Mouse (Mus musculus): ENCODE results near the gene Atp6v1f. TPM values are rescaled to one million over a fixed set of nuclear protein-coding genes. Genes with fewer than 3 reads are reported as not detected.

The Atp6v1f gene
- polyA plus RNA-seq, 1 experiment: 385 TPM

DNA sequence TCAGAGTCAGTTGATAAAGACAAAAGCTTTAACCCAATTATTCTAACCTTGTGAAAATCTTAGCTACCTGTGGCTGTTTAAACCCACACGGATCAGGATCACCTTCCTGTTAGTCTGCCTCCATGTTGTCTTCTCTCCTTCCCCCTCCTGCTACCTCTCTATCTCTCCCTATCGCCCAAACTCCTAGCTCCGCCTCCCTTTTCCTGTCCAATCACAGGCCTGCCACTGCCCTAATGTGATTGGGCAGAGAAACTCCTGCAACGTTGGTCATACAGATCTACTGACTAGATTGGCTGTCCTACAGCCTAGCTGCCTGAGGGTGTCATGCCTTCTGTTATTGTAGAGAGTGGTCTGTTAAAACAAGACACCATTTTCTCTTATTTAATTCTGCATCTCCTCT is 17.7 kb upstream of the Atp6v1f start:
- no peak overlapping the region for H3K4me3 ChIP-seq (replicated peaks)
- no peaks in the 10 kb centered on the region; the same call in 1 of the 2 replicates for H3K4me1 ChIP-seq
- no peaks in the 10 kb centered on the region for H3K36me3 ChIP-seq (replicated peaks; ENCODE audit: low read length)
- TF ChIP-seq GATA1 (IDR thresholded peaks at IDR 0.05; ENCODE audit: borderline replicate concordance, low read length): no peak
- TF ChIP-seq FLI1 (IDR thresholded peaks at IDR 0.05; ENCODE audit: low read length): no peak
- peaks cover 88% of the 10 kb centered on the region for H3K27me3 ChIP-seq (replicated peaks)
- H3K9me3 ChIP-seq: peaks cover 4% of the 10 kb centered on the region; the same call in 1 of the 2 replicates

DNA sequence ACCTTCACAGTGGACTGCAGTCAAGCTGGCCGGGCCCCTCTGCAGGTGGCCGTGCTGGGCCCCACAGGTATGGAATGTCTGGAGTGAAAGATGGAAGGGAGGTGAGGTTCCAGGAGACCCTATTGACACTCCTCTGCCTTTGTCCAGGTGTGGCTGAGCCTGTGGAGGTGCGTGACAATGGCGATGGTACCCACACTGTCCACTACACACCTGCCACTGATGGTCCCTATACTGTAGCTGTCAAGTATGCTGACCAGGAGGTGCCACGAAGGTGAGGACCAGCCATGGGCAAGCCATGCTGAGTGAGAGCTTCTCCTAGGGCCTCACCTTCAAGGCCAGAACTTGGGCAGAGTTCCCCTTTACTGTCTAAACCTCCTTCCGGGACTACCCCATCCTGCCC is 16.9 kb upstream of the Atp6v1f start:
- Histone ChIP-seq H3K36me3 (replicated peaks; ENCODE audit: low read length) (no peaks in the 10 kb centered on the region), H3K4me3 (replicated peaks) (no peak overlapping the region), H3K27me3 (replicated peaks) (peaks cover 88% of the 10 kb centered on the region), H3K9me3 (peaks cover 4% of the 10 kb centered on the region; the same call in 1 of the 2 replicates), H3K4me1 (no peaks in the 10 kb centered on the region; the same call in 1 of the 2 replicates)
- TF ChIP-seq GATA1 (IDR thresholded peaks at IDR 0.05; ENCODE audit: borderline replicate concordance, low read length) (no peak), FLI1 (IDR thresholded peaks at IDR 0.05; ENCODE audit: low read length) (no peak)

DNA sequence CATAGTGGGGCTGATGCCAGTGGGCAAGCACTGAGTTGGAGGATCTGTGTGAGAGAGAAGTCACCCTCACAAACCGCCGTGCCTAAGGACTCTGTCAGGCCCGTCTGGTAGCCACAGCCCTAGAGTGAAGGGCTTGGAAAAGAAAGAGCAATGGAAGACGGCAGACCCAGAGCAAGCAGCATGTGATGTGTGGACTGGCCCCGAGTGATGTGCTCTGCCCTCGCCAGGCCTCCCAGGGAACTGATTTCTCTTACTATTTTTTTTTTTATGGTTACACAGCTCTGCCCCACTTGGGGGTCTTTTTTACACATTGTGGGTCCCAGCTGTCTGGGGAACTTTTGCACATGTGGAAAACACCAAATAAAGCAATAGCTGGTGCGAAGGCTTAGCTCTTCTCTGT is 6.0 kb upstream of the Atp6v1f start:
- Histone ChIP-seq H3K4me1 (peaks cover 8% of the 10 kb centered on the region), H3K9me3 (no peaks in the 10 kb centered on the region), H3K36me3 (replicated peaks; ENCODE audit: low read length) (no peaks in the 10 kb centered on the region), H3K27me3 (replicated peaks) (peaks cover 57% of the 10 kb centered on the region), H3K4me3 (replicated peaks) (no peak overlapping the region)
- TF ChIP-seq GATA1 (IDR thresholded peaks at IDR 0.05; ENCODE audit: borderline replicate concordance, low read length) (no peak), FLI1 (IDR thresholded peaks at IDR 0.05; ENCODE audit: low read length) (no peak)

DNA sequence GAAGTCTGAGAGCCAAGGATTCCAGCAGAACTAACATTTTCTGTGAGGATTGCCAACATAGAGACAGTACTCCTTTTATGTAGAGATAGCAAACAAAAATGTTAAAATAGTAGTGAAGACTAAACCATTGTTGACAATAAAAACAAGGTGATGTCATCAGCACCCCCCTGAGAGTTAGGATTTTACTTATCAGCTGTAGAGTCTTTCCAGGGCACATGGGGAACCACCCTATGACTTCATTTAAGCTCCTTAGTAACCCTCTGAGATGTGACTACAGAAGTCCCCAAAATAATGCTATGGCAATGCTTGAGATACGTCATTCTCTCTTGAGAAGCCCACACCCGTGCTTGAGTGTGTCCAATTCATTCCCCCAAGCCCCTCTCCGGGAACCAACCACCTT is 4.1 kb upstream of the Atp6v1f start:
- no peaks in the 10 kb centered on the region for H3K9me3 ChIP-seq
- peaks cover 40% of the 10 kb centered on the region for H3K27me3 ChIP-seq (replicated peaks)
- no peak overlapping the region for H3K4me3 ChIP-seq (replicated peaks)
- peaks cover 6% of the 10 kb centered on the region for H3K4me1 ChIP-seq
- H3K36me3 ChIP-seq (replicated peaks; ENCODE audit: low read length): no peaks in the 10 kb centered on the region
- TF ChIP-seq GATA1 (IDR thresholded peaks at IDR 0.05; ENCODE audit: borderline replicate concordance, low read length) (no peak), FLI1 (IDR thresholded peaks at IDR 0.05; ENCODE audit: low read length) (no peak)

DNA sequence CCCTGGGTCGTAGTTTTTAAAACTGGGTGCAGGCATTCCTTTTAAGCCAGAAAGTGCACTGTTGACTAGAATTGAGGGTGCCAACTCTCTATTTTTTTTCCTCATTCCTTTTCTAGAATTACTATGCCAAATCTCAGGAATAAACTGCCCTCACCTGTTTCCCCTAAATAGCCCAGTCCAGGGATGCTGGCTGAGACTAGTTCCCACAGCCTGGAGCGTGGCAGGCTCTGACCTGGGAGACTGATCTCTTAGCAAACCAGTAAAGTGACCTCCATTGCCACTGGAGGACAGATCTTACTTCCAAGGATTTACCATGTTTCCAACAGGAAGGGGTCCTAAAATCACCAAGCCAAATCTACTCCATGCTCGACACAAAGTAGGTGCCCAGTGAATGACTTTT is 1.3 kb downstream of the Atp6v1f start:
- Histone ChIP-seq H3K9me3 (no peaks in the 10 kb centered on the region), H3K4me3 (replicated peaks) (peak overlapping the region; percentile 92), H3K27me3 (replicated peaks) (peaks cover 5% of the 10 kb centered on the region), H3K4me1 (peaks cover 18% of the 10 kb centered on the region), H3K36me3 (replicated peaks; ENCODE audit: low read length) (peaks cover 40% of the 10 kb centered on the region)
- no peak for TF ChIP-seq FLI1 (IDR thresholded peaks at IDR 0.05; ENCODE audit: low read length)
- no peak for TF ChIP-seq GATA1 (IDR thresholded peaks at IDR 0.05; ENCODE audit: borderline replicate concordance, low read length)

DNA sequence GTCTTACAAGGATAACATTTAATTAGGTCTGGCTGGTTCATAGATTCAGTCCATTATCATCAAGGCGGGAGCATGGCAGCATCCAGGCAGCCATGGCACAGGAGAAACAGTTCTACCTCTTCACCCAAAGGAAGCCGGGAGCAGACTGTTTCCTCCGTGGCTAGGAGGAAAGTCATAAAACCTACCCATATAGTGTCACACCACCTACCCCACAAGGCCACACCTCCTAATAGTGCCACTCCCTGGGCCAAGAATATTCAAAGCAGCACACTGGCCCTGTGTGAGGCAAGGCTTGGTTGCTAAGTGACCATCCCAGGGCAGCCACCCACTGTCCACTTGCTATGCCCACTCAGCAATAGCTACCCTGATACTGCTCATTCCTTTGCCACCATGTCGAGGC is 3.6 kb downstream of the Atp6v1f start, which contains the start of gene Atp6v1fnb:
Gene Atp6v1fnb, plus strand, starts transcription at position 301 of the 400 bp plus-strand sequence.
- peaks cover 26% of the 10 kb centered on the region for H3K4me1 ChIP-seq
- H3K36me3 ChIP-seq (replicated peaks; ENCODE audit: low read length): peaks cover 40% of the 10 kb centered on the region
- TF ChIP-seq FLI1 (IDR thresholded peaks at IDR 0.05; ENCODE audit: low read length) (no peak), GATA1 (IDR thresholded peaks at IDR 0.05; ENCODE audit: borderline replicate concordance, low read length) (no peak)
- H3K27me3 ChIP-seq (replicated peaks): peaks cover 12% of the 10 kb centered on the region
- H3K4me3 ChIP-seq (replicated peaks): no peak within 1 kb of the TSS
- no peaks in the 10 kb centered on the region for H3K9me3 ChIP-seq

DNA sequence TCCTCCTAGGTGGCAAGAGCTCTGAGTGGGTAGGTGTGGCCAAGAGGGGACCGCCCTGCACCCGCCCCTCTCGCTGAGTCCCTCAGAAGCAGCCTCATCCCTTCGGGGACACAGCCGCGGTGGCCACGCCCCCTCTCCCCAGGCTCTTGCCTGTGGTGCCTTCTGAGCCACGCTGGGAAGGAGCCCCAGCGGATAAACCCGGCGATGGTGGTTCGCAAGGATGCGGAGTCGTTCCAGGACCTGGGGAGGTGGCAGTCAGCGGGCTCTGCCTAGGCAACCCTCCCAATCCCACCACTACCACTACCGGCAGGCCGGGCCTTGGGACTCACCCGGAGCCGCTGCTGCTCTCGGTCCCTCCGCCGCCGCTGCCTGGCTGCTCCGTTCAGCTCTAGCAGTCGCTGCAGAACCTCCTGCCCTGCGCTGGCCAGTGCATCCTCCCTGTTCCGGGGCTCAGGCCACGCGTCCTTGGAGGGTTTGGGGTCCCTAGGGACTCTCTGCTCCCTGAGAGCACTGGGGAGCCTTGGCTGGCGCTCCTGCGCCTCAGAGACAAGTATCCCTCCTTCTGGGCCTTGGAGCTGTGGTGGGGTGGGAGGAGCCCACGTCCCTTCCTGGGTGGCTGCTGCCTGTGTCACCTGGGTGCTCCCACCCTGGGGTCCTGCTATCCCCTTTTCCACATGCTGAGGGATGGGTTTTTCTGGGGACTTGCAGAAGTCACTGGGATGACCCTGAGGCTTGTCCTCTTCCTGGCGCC is 6.6 kb downstream of the Atp6v1f start:
- peaks cover 18% of the 10 kb centered on the region for H3K4me1 ChIP-seq
- H3K9me3 ChIP-seq: 0 out of 2 replicates have a peak, but pooled peaks cover 1% of the 10 kb centered on the region
- H3K27me3 ChIP-seq (replicated peaks): peaks cover 41% of the 10 kb centered on the region
- H3K36me3 ChIP-seq (replicated peaks; ENCODE audit: low read length): peaks cover 36% of the 10 kb centered on the region
- H3K4me3 ChIP-seq (replicated peaks): peak overlapping the region; percentile 92
- TF ChIP-seq GATA1 (IDR thresholded peaks at IDR 0.05; ENCODE audit: borderline replicate concordance, low read length) (no peak), FLI1 (IDR thresholded peaks at IDR 0.05; ENCODE audit: low read length) (no peak)

DNA sequence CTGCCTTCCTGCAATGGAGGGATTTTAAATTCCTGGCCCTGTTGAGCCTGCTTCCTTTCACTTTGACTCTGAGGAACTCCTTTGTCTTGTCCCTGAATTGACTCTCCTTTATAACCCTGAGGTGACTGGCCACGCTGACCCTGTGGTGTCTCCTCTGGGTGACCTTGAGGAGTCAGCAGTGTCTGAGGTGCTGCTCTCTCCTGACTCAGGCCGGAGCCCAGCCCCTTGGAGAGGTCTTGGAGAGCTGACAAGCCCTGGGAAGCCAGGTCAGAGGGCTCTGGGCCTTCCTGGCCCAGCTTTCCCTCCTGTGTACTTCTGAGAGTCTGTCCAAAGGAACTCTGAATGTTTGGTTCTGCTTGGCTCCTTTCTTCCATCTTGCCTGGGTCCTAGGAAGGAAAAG is 7.2 kb downstream of the Atp6v1f start:
- Histone ChIP-seq H3K36me3 (replicated peaks; ENCODE audit: low read length) (peaks cover 30% of the 10 kb centered on the region), H3K4me3 (replicated peaks) (peak overlapping the region; percentile 92), H3K4me1 (peaks cover 16% of the 10 kb centered on the region), H3K9me3 (0 out of 2 replicates have a peak, but pooled peaks cover 4% of the 10 kb centered on the region), H3K27me3 (replicated peaks) (peaks cover 46% of the 10 kb centered on the region)
- TF ChIP-seq FLI1 (IDR thresholded peaks at IDR 0.05; ENCODE audit: low read length): no peak
- no peak for TF ChIP-seq GATA1 (IDR thresholded peaks at IDR 0.05; ENCODE audit: borderline replicate concordance, low read length)

DNA sequence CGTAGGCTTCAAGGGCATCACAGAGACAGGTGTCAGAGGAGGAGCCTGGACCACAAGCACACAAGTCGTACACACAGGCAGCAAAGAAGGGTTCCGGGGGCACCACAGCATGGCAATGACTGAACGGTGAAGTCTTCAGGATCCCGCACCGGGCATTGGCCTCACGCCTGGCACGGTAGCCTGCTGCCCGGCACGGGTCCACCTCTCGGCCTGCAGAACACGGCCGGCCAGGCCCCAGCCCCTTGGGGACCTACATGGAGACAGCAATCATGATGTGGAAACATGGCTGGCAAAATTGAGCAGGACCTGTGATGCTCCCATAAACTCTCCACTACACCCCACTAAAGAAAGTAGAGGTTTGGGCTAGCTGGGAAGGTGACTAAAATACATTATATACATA is 15.2 kb downstream of the Atp6v1f start:
- TF ChIP-seq GATA1 (IDR thresholded peaks at IDR 0.05; ENCODE audit: borderline replicate concordance, low read length): no peak
- TF ChIP-seq FLI1 (IDR thresholded peaks at IDR 0.05; ENCODE audit: low read length): no peak
- 0 out of 2 replicates have a peak, but pooled peaks cover 4% of the 10 kb centered on the region for H3K9me3 ChIP-seq
- no peaks in the 10 kb centered on the region for H3K36me3 ChIP-seq (replicated peaks; ENCODE audit: low read length)
- H3K27me3 ChIP-seq (replicated peaks): peaks cover 81% of the 10 kb centered on the region
- H3K4me1 ChIP-seq: peaks cover 20% of the 10 kb centered on the region
- no peak overlapping the region for H3K4me3 ChIP-seq (replicated peaks)

Data from megakaryocyte, embryonic 14.5 days (primary cell).